21 mouse cellular contexts compared by ENCODE assay signal in the genomic region with DNA sequence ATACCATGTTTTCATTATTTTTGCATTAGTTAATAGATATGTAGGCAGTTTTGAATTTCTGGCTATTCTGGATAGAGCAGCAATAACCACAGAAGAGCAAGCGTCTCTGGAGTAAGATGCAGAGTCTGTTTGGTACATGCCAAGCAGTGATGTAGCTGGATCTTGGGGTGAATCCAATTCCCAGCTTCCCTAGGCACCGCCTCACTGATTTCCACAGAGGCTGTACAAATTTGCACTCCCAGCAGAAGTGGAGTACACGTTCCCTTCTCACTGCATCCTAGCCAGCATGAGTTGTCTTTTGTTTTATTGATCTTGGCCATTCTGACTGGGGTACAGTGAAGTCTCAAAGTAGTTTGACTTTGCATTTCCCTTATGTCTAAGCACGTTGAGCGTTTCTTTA.
DNase-seq lines count a peak whose midpoint lies in the region; TF ChIP-seq lines count a peak whose summit lies in the region.
"Had no signal": no experiment of that assay in that cellular context is flagged by ENCODE, and none has a peak within 500 bp of the region (broad histone marks: within the 10 kb centered on the region; RNA-seq: fewer than 3 reads in every experiment).

No protein-coding gene starts in this region.

- no peak overlapping the region for H3K27ac ChIP-seq in gastrocnemius, adult 2 months
- H3K27ac ChIP-seq: heart, adult 2 months; heart, embryonic 13.5 days; hindbrain, embryonic 14.5 days; stomach, postnatal 0 days had no signal

- intact Hi-C loops in gastrocnemius, adult 2 months (cut with DNase I) = no loop called here

- no peak for TF ChIP-seq CTCF in gastrocnemius, adult 2 months (IDR thresholded peaks at IDR 0.05)

- DNase-seq in adrenal gland, postnatal 10 days = peak; percentile 41
- DNase-seq in adrenal gland, postnatal 4 days (ENCODE audit: low spot score in 2 of 2) = no peak
- peak; percentile 46 for DNase-seq in gastrocnemius, adult 2 months
- DNase-seq in gastrocnemius, postnatal 10 days = no peak
- DNase-seq in lung, postnatal 25 days (ENCODE audit: low spot score) = peak; percentile 14
- no peak for DNase-seq in lung, postnatal 14 days
- DNase-seq in spleen, adult 12 weeks (ENCODE audit: low spot score) = no peak
- DNase-seq: cerebellum, adult 2 months; cerebellum, postnatal 14 days; heart, adult 2 months; heart, postnatal 10 days; kidney, adult 11 months; kidney, postnatal 14 days; liver; right cerebral cortex, postnatal 25 days; thymus, adult 18-20 months; thymus, postnatal 25 days had no signal

- H3K4me3 ChIP-seq in gastrocnemius, adult 2 months = no peak overlapping the region
- H3K4me3 ChIP-seq: erythroblast, embryonic 14.5 days; heart, adult 2 months; heart, embryonic 13.5 days had no signal

Comparison
In these comparisons a context has a peak if more than half of its experiments do, and no peak if none do; other contexts are left out.
1. DNase-seq: peak in adrenal gland, postnatal 10 days (single experiment), gastrocnemius, adult 2 months (single experiment) and lung, postnatal 25 days (single experiment); none in adrenal gland, postnatal 4 days (0 of 2), gastrocnemius, postnatal 10 days (single experiment), lung, postnatal 14 days (single experiment) and spleen, adult 12 weeks (single experiment).